Mouse (Mus musculus): ENCODE data around the gene Ppm1h. TPM values are rescaled to one million over a fixed set of nuclear protein-coding genes. Genes with fewer than 3 reads are reported as not detected.
"Not testable (repeated sequence)": the region's sequence is repeated elsewhere in the genome, so short reads cannot be mapped to it uniquely, and the experiment has no call there.

The Ppm1h gene
- polyA plus RNA-seq, 1 experiment from 2014 or later = 33.4 TPM

DNA sequence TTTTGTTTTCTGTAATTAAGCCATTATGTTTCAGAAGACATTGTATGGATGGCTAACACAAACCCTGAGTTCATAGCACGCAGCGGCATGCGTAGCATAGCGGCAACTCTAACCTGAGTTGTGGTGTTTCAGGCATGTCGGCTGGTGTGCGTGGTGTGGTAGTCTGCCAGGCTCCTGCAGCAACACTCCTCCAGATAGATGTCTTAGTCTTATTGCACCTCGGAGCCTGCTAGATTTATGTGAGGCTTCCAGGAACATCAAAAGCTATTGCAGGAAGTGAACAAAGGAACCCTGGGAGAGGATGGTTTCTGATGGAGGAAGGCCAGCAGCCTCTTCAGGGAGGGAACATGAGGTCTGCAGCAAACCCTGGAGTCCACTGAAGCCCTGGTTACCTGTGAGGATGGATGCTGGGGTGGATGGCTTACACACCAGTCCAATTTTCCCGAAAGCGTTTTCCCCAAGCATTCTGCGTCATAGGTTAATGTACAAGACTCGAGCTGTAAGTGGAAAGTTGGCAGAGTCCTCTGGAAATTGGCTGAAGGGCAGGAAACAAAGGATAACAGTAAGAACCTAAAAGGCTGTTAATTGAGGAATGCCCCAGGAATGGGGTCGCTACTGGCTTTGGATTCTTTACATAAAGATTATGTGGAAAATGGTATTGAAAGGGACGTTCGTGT is 239.2 kb downstream of the Ppm1h start:
- Histone ChIP-seq H3K4me2 (no peak overlapping the region), H3K9ac (no peak overlapping the region), H3K4me1 (replicated peaks) (peaks cover 21% of the 10 kb centered on the region), H3K36me3 (no peaks in the 10 kb centered on the region), H3K27me3 (no peaks in the 10 kb centered on the region), H3K9me3 (no peaks in the 10 kb centered on the region), H3K4me3 (no peak overlapping the region), H3K27ac (replicated peaks) (0 out of 2 replicates have a peak overlapping the region, but pooled peaks have one; percentile 1)
- 82% methylated on average over 14 of the region's 14 CpGs for WGBS
- ATAC-seq (ENCODE audit: low read depth) = no peak

GRCm38 (mm10) chr10:122918325-122918694 is 239.7 kb downstream of the Ppm1h start:
- 96% methylated on average over 9 of the region's 9 CpGs for WGBS
- Histone ChIP-seq H3K27me3 (no peaks in the 10 kb centered on the region), H3K4me1 (replicated peaks) (peaks cover 16% of the 10 kb centered on the region; the same call in 1 of the 2 replicates), H3K4me2 (no peak overlapping the region), H3K27ac (replicated peaks) (no peak overlapping the region), H3K9me3 (no peaks in the 10 kb centered on the region), H3K4me3 (no peak overlapping the region), H3K36me3 (peaks cover 4% of the 10 kb centered on the region; the same call in 1 of the 2 replicates), H3K9ac (no peak overlapping the region)
- no peak for ATAC-seq (ENCODE audit: low read depth)

GRCm38 (mm10) chr10:122918754-122919153 is 240.2 kb downstream of the Ppm1h start:
- H3K36me3 ChIP-seq = peaks cover 5% of the 10 kb centered on the region; the same call in 1 of the 2 replicates
- no peak for ATAC-seq (ENCODE audit: low read depth)
- no peak overlapping the region for H3K4me2 ChIP-seq
- WGBS = 86% methylated on average over 5 of the region's 5 CpGs
- peaks cover 11% of the 10 kb centered on the region; the same call in 1 of the 2 replicates for H3K4me1 ChIP-seq (replicated peaks)
- H3K4me3 ChIP-seq = no peak overlapping the region
- no peak overlapping the region for H3K9ac ChIP-seq
- H3K9me3 ChIP-seq = no peaks in the 10 kb centered on the region
- peak overlapping the region; percentile 25; the same call in 1 of the 2 replicates for H3K27ac ChIP-seq (replicated peaks)
- H3K27me3 ChIP-seq = no peaks in the 10 kb centered on the region

- H3K4me2 ChIP-seq = no peak overlapping the region
- H3K4me1 ChIP-seq (replicated peaks) = peaks cover 9% of the 10 kb centered on the region; the same call in 1 of the 2 replicates
- H3K36me3 ChIP-seq = peaks cover 5% of the 10 kb centered on the region; the same call in 1 of the 2 replicates
- no peak for ATAC-seq (ENCODE audit: low read depth)
- H3K27me3 ChIP-seq = no peaks in the 10 kb centered on the region
- no peak overlapping the region for H3K4me3 ChIP-seq
- whole genome bisulfite sequencing = 78% methylated on average over 2 of the region's 2 CpGs
- no peak overlapping the region for H3K9ac ChIP-seq
- no peaks in the 10 kb centered on the region for H3K9me3 ChIP-seq
- H3K27ac ChIP-seq (replicated peaks) = peak overlapping the region; percentile 25
Measured at GRCm38 (mm10) chr10:122919416-122919815, 240.9 kb downstream of the Ppm1h start.

DNA sequence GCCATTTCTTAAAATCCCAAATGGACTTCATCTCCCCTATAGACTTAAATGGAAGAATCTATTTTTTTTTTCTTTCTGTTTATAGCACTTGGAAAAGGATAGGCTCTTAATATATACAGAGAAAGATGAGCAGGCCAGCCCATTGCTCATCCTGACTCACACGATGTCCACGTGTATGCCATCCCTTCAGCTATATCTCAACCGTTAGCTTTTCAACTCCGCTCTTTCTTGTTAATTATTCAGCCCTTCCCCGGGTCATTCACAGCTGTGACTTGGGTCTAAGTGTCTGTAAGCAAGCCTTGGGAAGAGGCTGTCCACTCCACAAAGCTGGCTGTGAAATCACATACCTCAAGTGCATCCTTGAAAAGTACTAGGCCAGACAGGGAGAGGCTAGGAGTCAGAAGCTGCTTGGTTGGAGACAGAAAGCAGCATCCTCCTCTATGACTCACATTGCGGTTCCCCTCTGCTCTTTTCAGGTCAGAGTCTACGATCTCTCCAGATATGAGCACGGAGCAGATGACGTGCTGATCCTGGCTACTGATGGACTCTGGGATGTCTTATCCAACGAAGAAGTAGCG is 241.7 kb downstream of the Ppm1h start:
- H3K27me3 ChIP-seq = no peaks in the 10 kb centered on the region
- no peak for ATAC-seq (ENCODE audit: low read depth)
- no peaks in the 10 kb centered on the region for H3K9me3 ChIP-seq
- peaks cover 5% of the 10 kb centered on the region; the same call in 1 of the 2 replicates for H3K36me3 ChIP-seq
- no peak overlapping the region for H3K4me3 ChIP-seq
- WGBS = 88% methylated on average over 11 of the region's 11 CpGs
- no peak overlapping the region for H3K27ac ChIP-seq (replicated peaks)
- H3K9ac ChIP-seq = no peak overlapping the region
- H3K4me1 ChIP-seq (replicated peaks) = peaks cover 9% of the 10 kb centered on the region; the same call in 1 of the 2 replicates
- H3K4me2 ChIP-seq = no peak overlapping the region

DNA sequence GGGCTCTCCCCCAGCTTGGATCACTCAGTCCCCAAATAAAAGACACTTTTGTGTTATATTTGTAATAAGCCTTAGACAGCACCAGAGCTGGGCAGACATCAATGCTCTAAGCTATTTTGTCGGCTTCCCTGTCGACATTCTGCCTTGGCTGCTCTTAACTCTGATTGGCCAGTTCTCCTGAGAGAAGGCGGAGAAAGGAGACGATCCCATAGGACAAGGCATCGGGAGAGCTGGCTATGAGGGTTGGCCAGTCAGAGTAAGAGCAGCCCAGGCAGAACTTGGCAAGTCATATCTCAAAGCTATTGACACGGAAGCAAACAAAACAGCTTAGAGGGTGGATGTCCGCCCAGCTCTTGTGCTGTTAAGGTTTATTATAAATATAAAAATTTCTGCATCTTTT is 243.7 kb downstream of the Ppm1h start:
- H3K4me1 ChIP-seq (replicated peaks) = peaks cover 9% of the 10 kb centered on the region; the same call in 1 of the 2 replicates
- H3K9me3 ChIP-seq = no peaks in the 10 kb centered on the region
- H3K9ac ChIP-seq = no peak overlapping the region
- WGBS = 39% methylated on average over 7 of the region's 7 CpGs
- no peak overlapping the region for H3K4me3 ChIP-seq
- no peak overlapping the region for H3K4me2 ChIP-seq
- no peaks in the 10 kb centered on the region for H3K27me3 ChIP-seq
- peak; percentile 53; the same call in 1 of the 2 replicates for ATAC-seq (ENCODE audit: low read depth)
- H3K36me3 ChIP-seq = peaks cover 5% of the 10 kb centered on the region; the same call in 1 of the 2 replicates
- H3K27ac ChIP-seq (replicated peaks) = no peak overlapping the region

DNA sequence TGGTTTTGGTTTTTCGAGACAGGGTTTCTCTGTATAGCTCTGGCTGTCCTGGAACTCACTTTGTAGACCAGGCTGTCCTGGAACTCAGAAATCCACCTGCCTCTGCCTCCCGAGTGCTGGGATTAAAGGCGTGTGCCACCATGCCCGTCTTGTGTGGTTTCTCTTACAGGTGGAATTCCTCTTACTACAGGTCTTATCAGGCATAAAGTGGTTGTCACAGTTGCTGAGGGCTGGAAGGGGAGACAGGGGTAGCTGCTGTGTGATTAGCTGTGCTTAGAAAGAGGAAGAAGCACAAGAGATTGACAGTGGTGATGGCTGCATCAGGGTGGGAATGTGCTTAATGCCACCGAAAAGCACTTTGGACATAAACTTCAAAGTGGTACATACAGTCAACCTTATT is 246.0 kb downstream of the Ppm1h start:
- H3K27me3 ChIP-seq; H3K36me3 ChIP-seq; H3K9me3 ChIP-seq; H3K9ac ChIP-seq; H3K4me2 ChIP-seq; ATAC-seq (ENCODE audit: low read depth); H3K27ac ChIP-seq (replicated peaks); H3K4me3 ChIP-seq: not testable (repeated sequence)
- peaks cover 11% of the 10 kb centered on the region for H3K4me1 ChIP-seq (replicated peaks)
- WGBS = 86% methylated on average over 5 of the region's 5 CpGs

DNA sequence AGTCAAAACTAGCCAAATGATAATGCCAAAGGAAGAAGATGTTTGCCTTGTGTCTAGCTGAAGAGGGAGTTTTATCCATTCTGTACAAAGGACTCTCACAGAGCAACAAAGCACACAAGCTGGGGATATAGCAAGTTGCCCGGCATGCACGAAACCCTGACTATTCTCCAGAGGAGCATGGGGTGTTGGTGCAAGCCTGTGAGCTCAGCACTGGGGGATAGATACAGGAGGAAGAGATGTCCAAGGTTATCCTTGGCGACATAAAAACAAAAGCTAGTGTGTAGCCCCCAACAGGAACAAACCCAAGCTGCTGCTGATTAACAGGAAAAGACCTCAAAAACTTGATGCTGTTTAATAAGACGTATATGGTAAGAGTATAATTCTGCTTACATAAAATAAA is 247.7 kb downstream of the Ppm1h start:
- H3K27me3 ChIP-seq = no peaks in the 10 kb centered on the region
- no peaks in the 10 kb centered on the region for H3K9me3 ChIP-seq
- H3K9ac ChIP-seq = no peak overlapping the region
- peaks cover 28% of the 10 kb centered on the region for H3K4me1 ChIP-seq (replicated peaks)
- peaks cover 5% of the 10 kb centered on the region; the same call in 1 of the 2 replicates for H3K36me3 ChIP-seq
- H3K4me3 ChIP-seq = no peak overlapping the region
- H3K4me2 ChIP-seq = no peak overlapping the region
- no peak overlapping the region for H3K27ac ChIP-seq (replicated peaks)
- WGBS = 87% methylated on average over 4 of the region's 4 CpGs
- no peak for ATAC-seq (ENCODE audit: low read depth)

- peak overlapping the region; percentile 90 for H3K27ac ChIP-seq (replicated peaks)
- no peak overlapping the region for H3K4me2 ChIP-seq
- ATAC-seq (ENCODE audit: low read depth) = no peak
- H3K27me3 ChIP-seq = no peaks in the 10 kb centered on the region
- no peak overlapping the region for H3K9ac ChIP-seq
- H3K4me1 ChIP-seq (replicated peaks) = peaks cover 54% of the 10 kb centered on the region
- WGBS = 87% methylated on average over 4 of the region's 4 CpGs
- H3K4me3 ChIP-seq = no peak overlapping the region
- H3K36me3 ChIP-seq = no peaks in the 10 kb centered on the region
- H3K9me3 ChIP-seq = no peaks in the 10 kb centered on the region
Measured at GRCm38 (mm10) chr10:122930520-122930919, 252.0 kb downstream of the Ppm1h start.

DNA sequence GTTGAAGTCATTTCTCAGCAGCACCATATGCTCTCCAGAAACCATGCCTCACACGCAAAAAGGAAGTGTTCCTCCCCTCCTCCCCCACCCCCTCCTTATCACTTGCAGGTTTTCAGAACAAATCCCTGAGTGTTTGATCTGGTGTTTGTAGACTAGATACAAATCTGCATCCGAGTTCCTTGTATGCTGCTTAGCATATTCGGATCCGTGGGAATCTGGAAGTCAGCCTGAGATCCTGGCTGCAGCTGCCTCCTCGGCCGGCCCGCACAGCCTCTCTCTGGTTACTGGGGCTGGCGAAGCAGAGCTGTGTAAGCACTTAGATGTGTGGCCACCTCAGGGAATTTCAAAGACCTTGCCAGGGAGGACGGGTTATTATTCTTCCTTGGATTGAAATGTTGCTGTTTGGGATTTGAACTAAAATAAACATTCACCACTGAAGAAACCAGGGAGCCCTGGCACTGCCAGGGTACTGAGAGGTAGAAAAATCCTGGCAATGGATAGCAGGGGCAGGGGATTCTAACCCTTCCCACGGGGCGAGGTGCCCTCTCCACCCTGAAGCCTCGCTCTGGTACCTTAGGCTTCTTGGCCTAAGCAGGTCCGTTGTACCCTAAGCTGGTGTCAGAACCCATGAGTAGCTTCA is 252.8 kb downstream of the Ppm1h start:
- Histone ChIP-seq H3K27me3 (no peaks in the 10 kb centered on the region), H3K9ac (no peak overlapping the region; the same call in 1 of the 2 replicates), H3K9me3 (no peaks in the 10 kb centered on the region), H3K36me3 (no peaks in the 10 kb centered on the region), H3K4me3 (no peak overlapping the region), H3K27ac (replicated peaks) (peak overlapping the region; percentile 90), H3K4me2 (peak overlapping the region; percentile 1; the same call in 1 of the 2 replicates), H3K4me1 (replicated peaks) (peaks cover 54% of the 10 kb centered on the region)
- peak; percentile 79 for ATAC-seq (ENCODE audit: low read depth)
- WGBS = 9% methylated on average over 13 of the region's 13 CpGs

GRCm38 (mm10) chr10:122931851-122932550 is 253.4 kb downstream of the Ppm1h start:
- peak; percentile 89 for ATAC-seq (ENCODE audit: low read depth)
- peak overlapping the region; percentile 1; the same call in 1 of the 2 replicates for H3K4me2 ChIP-seq
- H3K4me1 ChIP-seq (replicated peaks) = peaks cover 54% of the 10 kb centered on the region
- 13% methylated on average over 10 of the region's 10 CpGs for WGBS
- no peaks in the 10 kb centered on the region for H3K36me3 ChIP-seq
- peak overlapping the region; percentile 90 for H3K27ac ChIP-seq (replicated peaks)
- H3K27me3 ChIP-seq = no peaks in the 10 kb centered on the region
- H3K4me3 ChIP-seq = no peak overlapping the region
- no peak overlapping the region for H3K9ac ChIP-seq
- H3K9me3 ChIP-seq = no peaks in the 10 kb centered on the region

All from neural tube, embryonic 13.5 days (tissue).